Mouse (Mus musculus) cortical plate, adult 2 months (tissue): ENCODE measurements at regions not wholly inside any gene's neighbourhood (a gene's known extent, or its start where the extent isn't known, plus 50 kb on each side); places are given as distances from the start of the nearest gene placed in this dataset.

Source experiments
- H3K27ac ChIP-seq: fragments of 200-500 bp; 2 replicates; pipeline ENCODE4 v1.5.1; 2012; ENCODE audit warnings: low read length, control low read depth, inconsistent platforms; ENCODE audit not compliant: insufficient read depth
- H3K4me1 ChIP-seq: fragments of 200-500 bp; 2 replicates; pipeline ENCODE4 v1.6.1; 2011; ENCODE audit warnings: low read length; ENCODE audit not compliant: control insufficient read depth, insufficient read depth
- H3K4me3 ChIP-seq: fragments of 200-500 bp; 2 replicates; pipeline ENCODE4 v1.5.1; 2011; ENCODE audit warnings: mild to moderate bottlenecking, low read length, control low read depth; ENCODE audit not compliant: insufficient read depth
- CTCF ChIP-seq: fragments of 200-500 bp; IDR thresholded peaks from 2 replicates; pipeline ENCODE4 v1.5.1; 2011; ENCODE audit warnings: mild to moderate bottlenecking, control low read depth, low read length; ENCODE audit not compliant: insufficient read depth; ENCODE audit errors: extremely low read depth
- POLR2A ChIP-seq: fragments of 200-500 bp; IDR thresholded peaks from 2 replicates; pipeline ENCODE4 v1.6.1; 2011; ENCODE audit warnings: mild to moderate bottlenecking, low read length, control low read depth; ENCODE audit not compliant: insufficient read depth; ENCODE audit errors: extremely low read depth

- H3K27ac ChIP-seq, result no peak overlapping the region
- H3K4me1 ChIP-seq, result no peaks in the 10 kb centered on the region
- TF ChIP-seq POLR2A (no peak), CTCF (no peak)
- H3K4me3 ChIP-seq, result no peak overlapping the region
These were observed 323.0 kb downstream of the Rps29 start for GRCm38 (mm10) chr12:68836023-68836422.

DNA sequence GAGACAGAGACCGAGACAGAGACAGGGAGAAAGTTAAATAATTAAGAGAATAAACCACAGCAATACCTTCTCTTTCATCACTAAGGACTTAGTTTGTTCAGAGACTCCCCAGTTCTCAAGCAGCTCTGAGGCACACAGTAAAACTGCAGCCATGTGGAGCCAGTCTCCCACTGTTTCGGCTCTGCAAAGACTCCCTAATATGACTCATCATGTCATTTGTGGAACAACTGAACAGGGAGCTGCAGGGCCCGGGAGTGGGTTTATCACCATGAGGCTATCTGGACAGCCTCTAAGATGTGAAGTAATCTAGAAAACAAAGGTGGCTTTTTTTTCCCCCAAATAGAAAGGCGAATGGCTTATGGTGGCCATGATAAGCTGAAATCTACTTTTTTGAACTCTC lies 325.1 kb downstream of the Rps29 start:
- H3K4me1 ChIP-seq, result no peaks in the 10 kb centered on the region
- TF ChIP-seq CTCF (no peak), POLR2A (no peak)
- no peak overlapping the region for H3K4me3 ChIP-seq
- no peak overlapping the region for H3K27ac ChIP-seq

DNA sequence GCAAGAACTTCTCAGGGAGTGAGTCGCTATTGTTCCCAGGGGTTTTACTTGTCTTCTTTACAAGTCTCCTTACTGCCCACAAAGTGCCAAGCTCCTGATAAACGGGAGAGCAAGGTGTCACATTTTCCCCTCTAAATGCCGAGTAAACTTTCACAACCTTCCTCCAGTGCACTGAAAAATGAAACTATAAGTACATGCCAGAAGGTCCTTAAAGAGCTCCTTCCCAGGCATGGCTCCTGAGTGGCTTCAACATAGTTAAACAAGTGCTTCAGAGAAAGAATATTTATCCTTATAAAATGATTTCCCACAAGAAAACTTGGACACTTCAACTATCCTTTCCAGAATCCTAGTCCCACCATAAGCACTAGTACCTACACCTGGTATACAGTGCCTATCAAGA lies 329.6 kb downstream of the Rps29 start:
- H3K4me3 ChIP-seq, result no peak overlapping the region
- TF ChIP-seq POLR2A (no peak), CTCF (no peak)
- no peak overlapping the region for H3K27ac ChIP-seq
- no peaks in the 10 kb centered on the region for H3K4me1 ChIP-seq

DNA sequence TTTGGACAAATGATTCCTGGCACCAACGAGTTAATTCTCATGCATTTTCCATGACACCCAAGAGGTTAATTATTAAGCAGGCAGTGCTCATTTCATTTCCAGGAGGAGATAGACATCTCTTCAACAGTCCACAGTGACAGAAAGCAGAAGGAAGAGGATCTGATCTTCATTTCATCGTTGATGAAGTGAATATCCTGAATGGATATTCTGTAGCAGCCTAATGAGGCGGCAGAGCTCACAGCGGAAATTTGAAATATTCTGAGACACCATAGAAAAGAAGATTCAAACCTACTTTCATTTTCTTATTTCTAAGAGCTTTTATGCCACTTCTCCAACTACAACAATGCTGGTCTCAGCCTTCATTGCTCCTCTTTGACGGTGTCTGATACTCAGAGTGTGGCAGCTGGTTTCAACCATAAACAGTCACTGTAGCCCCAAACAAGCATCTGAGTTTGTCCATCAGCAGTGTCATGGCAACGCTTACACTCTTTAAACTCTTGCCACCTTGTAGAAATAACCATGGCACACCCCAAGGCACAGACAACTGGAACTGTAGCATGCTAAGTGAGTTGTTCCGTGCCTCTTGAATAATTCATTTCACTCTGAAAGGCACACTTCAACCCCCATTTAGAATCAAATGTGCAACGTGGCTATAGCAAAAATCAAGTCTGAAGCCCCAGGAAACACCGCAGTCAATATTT lies 331.3 kb downstream of the Rps29 start:
- Histone ChIP-seq H3K4me3 (no peak overlapping the region), H3K27ac (no peak overlapping the region), H3K4me1 (no peaks in the 10 kb centered on the region)
- TF ChIP-seq POLR2A, result no peak
- no peak for TF ChIP-seq CTCF

DNA sequence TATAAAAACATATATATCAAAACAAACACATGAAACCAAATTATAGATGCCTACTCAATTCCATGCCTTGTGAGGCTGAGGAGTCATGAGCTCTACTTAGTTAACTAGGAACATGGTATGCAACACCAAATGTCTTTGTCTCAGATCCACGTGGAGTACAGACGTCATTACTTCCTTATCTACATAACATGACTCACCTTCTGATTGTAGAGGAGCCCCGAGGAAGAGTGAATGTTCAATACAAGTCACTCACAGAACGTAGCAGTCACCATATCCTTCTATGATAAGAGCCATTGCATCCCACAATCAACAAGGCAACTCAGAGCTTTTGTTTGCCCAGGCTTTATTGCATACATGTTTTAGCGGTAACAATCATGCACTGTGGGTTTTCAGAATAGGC lies 364.6 kb downstream of the Rps29 start:
- Histone ChIP-seq H3K4me1 (no peaks in the 10 kb centered on the region), H3K27ac (no peak overlapping the region), H3K4me3 (no peak overlapping the region)
- TF ChIP-seq CTCF, result no peak
- no peak for TF ChIP-seq POLR2A

GRCm38 (mm10) chr12:68783636-68784035 lies 375.4 kb downstream of the Rps29 start:
- Histone ChIP-seq H3K27ac (no peak overlapping the region; the same call in 1 of the 2 replicates), H3K4me1 (no peaks in the 10 kb centered on the region), H3K4me3 (no peak overlapping the region)
- TF ChIP-seq POLR2A, result no peak
- no peak for TF ChIP-seq CTCF

DNA sequence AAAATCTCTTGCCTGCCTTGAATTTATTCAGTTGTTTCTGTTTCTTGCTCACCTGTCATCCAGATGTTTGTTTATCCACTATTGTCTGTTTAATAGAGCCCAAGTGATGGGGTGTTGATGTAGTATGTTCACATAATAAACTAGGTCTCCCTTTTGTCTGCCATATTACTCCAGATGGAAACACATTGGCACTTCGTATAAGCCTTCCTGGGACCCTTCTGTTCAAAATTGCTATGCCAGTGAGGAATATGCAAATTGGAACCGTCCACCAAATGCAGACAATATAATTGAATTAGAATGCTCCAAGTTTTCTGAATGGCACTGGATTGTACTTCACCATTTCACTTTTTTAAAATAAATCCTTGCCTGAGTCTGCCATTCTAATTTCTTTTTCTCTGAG lies 383.5 kb downstream of the Rps29 start:
- no peaks in the 10 kb centered on the region for H3K4me1 ChIP-seq
- H3K4me3 ChIP-seq, result no peak overlapping the region
- H3K27ac ChIP-seq, result no peak overlapping the region
- TF ChIP-seq POLR2A, result no peak
- no peak for TF ChIP-seq CTCF

DNA sequence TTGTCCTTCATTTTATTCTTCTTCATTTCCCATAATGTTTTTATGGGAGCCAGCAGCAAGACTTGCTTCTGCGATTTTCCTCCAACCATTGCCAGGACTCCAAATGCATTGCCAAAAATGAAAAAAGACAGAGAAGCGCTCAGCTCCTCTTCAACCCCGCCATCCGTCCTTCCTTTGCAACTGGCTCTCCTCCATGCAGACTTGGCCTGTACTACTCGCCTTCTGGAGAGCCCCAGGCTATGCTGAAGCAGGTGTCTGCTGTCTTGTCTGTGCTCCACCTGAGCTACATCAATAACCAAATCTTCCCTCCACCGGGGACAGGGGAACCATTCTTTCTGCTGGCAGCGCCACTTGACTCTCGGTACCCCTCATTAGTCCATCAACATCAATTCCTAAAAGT lies 384.2 kb downstream of the Rps29 start:
- no peak overlapping the region for H3K27ac ChIP-seq

DNA sequence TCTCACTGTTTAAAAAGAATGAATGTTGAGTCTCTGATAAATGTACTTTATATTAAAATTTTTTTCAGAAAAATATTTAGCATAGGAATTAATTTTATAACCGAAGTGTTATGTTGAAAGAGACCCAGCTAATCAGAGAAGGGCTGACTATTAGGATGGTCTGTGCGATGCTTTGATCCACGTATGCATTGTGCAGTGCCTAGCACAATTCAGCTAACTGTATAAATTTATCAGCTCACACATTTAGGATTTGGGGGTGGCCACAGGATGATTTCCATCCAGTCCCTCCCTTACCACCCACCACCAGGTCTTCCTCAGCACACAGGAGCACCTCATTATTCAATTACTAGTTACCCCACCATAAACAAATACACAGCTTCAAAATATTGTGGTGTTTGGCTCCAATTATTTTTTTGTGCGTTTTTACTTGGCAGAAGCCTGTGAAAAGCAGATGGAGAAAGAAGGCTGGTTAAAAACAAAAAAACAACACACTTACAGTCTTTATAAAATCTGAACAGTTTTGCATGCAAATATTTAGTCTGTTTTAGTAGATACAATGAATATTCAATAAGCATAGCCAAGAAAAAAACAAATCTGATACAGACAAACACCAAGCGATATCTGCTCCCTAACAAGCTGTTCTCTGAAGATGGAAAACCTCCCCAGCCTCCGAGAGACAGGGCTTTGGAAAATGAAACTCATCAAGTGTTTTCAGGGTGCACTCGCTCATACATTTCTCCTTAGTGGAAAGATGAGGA lies 400.5 kb downstream of the Rps29 start:
- Histone ChIP-seq H3K4me3 (no peak overlapping the region), H3K27ac (no peak overlapping the region)

More for the DNA sequence above, 384.2 kb downstream of the Rps29 start:
- TF ChIP-seq CTCF (no peak), POLR2A (no peak)
- Histone ChIP-seq H3K4me1 (no peaks in the 10 kb centered on the region), H3K4me3 (no peak overlapping the region)

GRCm38 (mm10) chr12:68728882-68729281 lies 430.1 kb downstream of the Rps29 start:
- no peak for TF ChIP-seq POLR2A
- TF ChIP-seq CTCF, result no peak
- no peaks in the 10 kb centered on the region for H3K4me1 ChIP-seq
- no peak overlapping the region for H3K27ac ChIP-seq
- H3K4me3 ChIP-seq, result no peak overlapping the region

More for the DNA sequence above, 400.5 kb downstream of the Rps29 start:
- no peaks in the 10 kb centered on the region for H3K4me1 ChIP-seq
- TF ChIP-seq POLR2A, result no peak
- no peak for TF ChIP-seq CTCF
